Mouse (Mus musculus) cortical plate, adult 2 months (tissue): ENCODE measurements at regions not wholly inside any gene's neighbourhood (a gene's known extent, or its start where the extent isn't known, plus 50 kb on each side); places are given as distances from the start of the nearest gene placed in this dataset.

Experiments used
- CTCF ChIP-seq: fragments of 200-500 bp; IDR thresholded peaks from 2 replicates; pipeline ENCODE4 v1.5.1; 2011; ENCODE audit warnings: mild to moderate bottlenecking, control low read depth, low read length; ENCODE audit not compliant: insufficient read depth; ENCODE audit errors: extremely low read depth
- POLR2A ChIP-seq: fragments of 200-500 bp; IDR thresholded peaks from 2 replicates; pipeline ENCODE4 v1.6.1; 2011; ENCODE audit warnings: mild to moderate bottlenecking, low read length, control low read depth; ENCODE audit not compliant: insufficient read depth; ENCODE audit errors: extremely low read depth

DNA sequence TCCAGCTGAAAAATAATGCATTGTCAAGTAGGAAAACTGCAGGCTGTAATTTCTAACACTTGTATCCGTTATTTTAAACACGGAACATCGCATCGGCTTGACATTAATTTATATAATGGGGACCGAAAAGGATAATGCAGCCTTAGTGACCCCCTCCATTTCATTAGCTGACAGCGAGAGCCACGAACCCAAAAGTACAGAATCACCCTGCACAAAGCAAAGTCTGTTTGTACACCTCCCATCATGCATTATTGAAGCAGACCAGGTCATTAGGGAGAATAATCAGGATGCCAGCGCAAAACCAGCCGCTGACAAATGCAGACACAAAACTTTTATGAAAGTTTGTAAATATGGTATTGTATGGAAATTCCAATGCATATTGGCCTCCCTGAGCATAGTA, 406.8 kb downstream of the Tshz3 start:
- TF ChIP-seq POLR2A: no peak
- TF ChIP-seq CTCF: no peak
